Mouse (Mus musculus): ENCODE measurements at regions not wholly inside any gene's neighbourhood (a gene's known extent, or its start where the extent isn't known, plus 50 kb on each side); places are given as distances from the start of the nearest gene placed in this dataset.

- TF ChIP-seq POLR2A (IDR thresholded peaks at IDR 0.05; ENCODE audit: borderline replicate concordance, extremely low read depth, low read depth, low read length): no peak
- no peak for TF ChIP-seq CTCF (IDR thresholded peaks at IDR 0.05; ENCODE audit: insufficient read depth, low read length)
Measured at GRCm38 (mm10) chr13:6189566-6189965, 328.3 kb downstream of the Klf6 start.

Measured in lung, adult 2 months (tissue).